Mouse (Mus musculus): Measurements from ENCODE around the gene Sec22c. TPM values are rescaled to one million over a fixed set of nuclear protein-coding genes. Genes with fewer than 3 reads are reported as not detected.

The Sec22c gene
- polyA plus RNA-seq, 1 experiment from 2014 or later, result 19.8 TPM

GRCm38 (mm10) chr9:121718070-121718705, 12.9 kb upstream of the Sec22c start:
- no peaks in the 10 kb centered on the region for H3K27me3 ChIP-seq (ENCODE audit: control insufficient read depth, insufficient read depth, low read length)
- H3K9ac ChIP-seq (replicated peaks; ENCODE audit: low read depth, low read length), result peak overlapping the region; percentile 98
- peaks cover 4% of the 10 kb centered on the region; the same call in 1 of the 2 replicates for H3K36me3 ChIP-seq (ENCODE audit: control insufficient read depth, insufficient read depth, low read length)
- peaks cover 8% of the 10 kb centered on the region; the same call in 1 of the 2 replicates for H3K4me1 ChIP-seq (ENCODE audit: control insufficient read depth, insufficient read depth, low read length)
- 69% methylated on average over 15 of the region's 15 CpGs for WGBS
- no peaks in the 10 kb centered on the region for H3K9me3 ChIP-seq (ENCODE audit: control insufficient read depth, low read length)
- ATAC-seq (ENCODE audit: low read depth), result 0 out of 2 replicates have a peak, but pooled peaks have one; percentile 1
- H3K4me2 ChIP-seq (ENCODE audit: low read depth, low read length), result peak overlapping the region; percentile 61
- H3K27ac ChIP-seq (ENCODE audit: low read depth, low read length), result peak overlapping the region; percentile 95
- peak overlapping the region; percentile 91 for H3K4me3 ChIP-seq (ENCODE audit: low read depth, low read length)

- WGBS, result 94% methylated on average over 2 of the region's 2 CpGs
- ATAC-seq (ENCODE audit: low read depth), result no peak
Observed at GRCm38 (mm10) chr9:121717048-121717447, 11.8 kb upstream of the Sec22c start.

GRCm38 (mm10) chr9:121710584-121710975, 5.3 kb upstream of the Sec22c start:
- Histone ChIP-seq H3K9me3 (ENCODE audit: control insufficient read depth, low read length) (no peaks in the 10 kb centered on the region), H3K4me2 (ENCODE audit: low read depth, low read length) (peak overlapping the region; percentile 83), H3K27me3 (ENCODE audit: control insufficient read depth, insufficient read depth, low read length) (no peaks in the 10 kb centered on the region), H3K36me3 (ENCODE audit: control insufficient read depth, insufficient read depth, low read length) (peaks cover 9% of the 10 kb centered on the region; the same call in 1 of the 2 replicates), H3K9ac (replicated peaks; ENCODE audit: low read depth, low read length) (peak overlapping the region; percentile 93), H3K27ac (ENCODE audit: low read depth, low read length) (peak overlapping the region; percentile 93), H3K4me1 (ENCODE audit: control insufficient read depth, insufficient read depth, low read length) (peaks cover 14% of the 10 kb centered on the region), H3K4me3 (ENCODE audit: low read depth, low read length) (peak overlapping the region; percentile 73)
- peak; percentile 18; the same call in 1 of the 2 replicates for ATAC-seq (ENCODE audit: low read depth)
- under 1% methylated on average over 18 of the region's 18 CpGs for WGBS

More at GRCm38 (mm10) chr9:121717048-121717447, 11.8 kb upstream of the Sec22c start:
- H3K27me3 ChIP-seq (ENCODE audit: control insufficient read depth, insufficient read depth, low read length), result no peaks in the 10 kb centered on the region
- peaks cover 9% of the 10 kb centered on the region; the same call in 1 of the 2 replicates for H3K36me3 ChIP-seq (ENCODE audit: control insufficient read depth, insufficient read depth, low read length)
- H3K4me3 ChIP-seq (ENCODE audit: low read depth, low read length), result no peak overlapping the region
- no peak overlapping the region for H3K9ac ChIP-seq (replicated peaks; ENCODE audit: low read depth, low read length)
- H3K27ac ChIP-seq (ENCODE audit: low read depth, low read length), result no peak overlapping the region
- H3K4me2 ChIP-seq (ENCODE audit: low read depth, low read length), result no peak overlapping the region
- no peaks in the 10 kb centered on the region for H3K9me3 ChIP-seq (ENCODE audit: control insufficient read depth, low read length)
- peaks cover 8% of the 10 kb centered on the region; the same call in 1 of the 2 replicates for H3K4me1 ChIP-seq (ENCODE audit: control insufficient read depth, insufficient read depth, low read length)

- ATAC-seq (ENCODE audit: low read depth), result peak; percentile 96
- Histone ChIP-seq H3K9me3 (ENCODE audit: control insufficient read depth, low read length) (no peaks in the 10 kb centered on the region), H3K36me3 (ENCODE audit: control insufficient read depth, insufficient read depth, low read length) (peaks cover 9% of the 10 kb centered on the region; the same call in 1 of the 2 replicates), H3K27me3 (ENCODE audit: control insufficient read depth, insufficient read depth, low read length) (no peaks in the 10 kb centered on the region), H3K4me1 (ENCODE audit: control insufficient read depth, insufficient read depth, low read length) (peaks cover 18% of the 10 kb centered on the region), H3K4me2 (ENCODE audit: low read depth, low read length) (peak within 1 kb of the TSS; percentile 83), H3K27ac (ENCODE audit: low read depth, low read length) (peak within 1 kb of the TSS; percentile 93), H3K4me3 (ENCODE audit: low read depth, low read length) (peak within 1 kb of the TSS; percentile 73), H3K9ac (replicated peaks; ENCODE audit: low read depth, low read length) (peak within 1 kb of the TSS; percentile 93)
- 5% methylated on average over 37 of the region's 37 CpGs for WGBS
Observed at GRCm38 (mm10) chr9:121709898-121710583, 4.8 kb upstream of the Sec22c start, which contains the start of gene Ss18l2. Ss18l2 (plus strand) TSS chr9:121710329.

- H3K9ac ChIP-seq (replicated peaks; ENCODE audit: low read depth, low read length), result no peak overlapping the region
- WGBS, result 73% methylated on average over 7 of the region's 7 CpGs
- no peak for ATAC-seq (ENCODE audit: low read depth)
Observed at GRCm38 (mm10) chr9:121708506-121709486, 3.5 kb upstream of the Sec22c start.

GRCm38 (mm10) chr9:121707801-121708200, 2.5 kb upstream of the Sec22c start:
- no peak for ATAC-seq (ENCODE audit: low read depth)
- Histone ChIP-seq H3K4me3 (ENCODE audit: low read depth, low read length) (no peak overlapping the region), H3K36me3 (ENCODE audit: control insufficient read depth, insufficient read depth, low read length) (0 out of 2 replicates have a peak, but pooled peaks cover 4% of the 10 kb centered on the region), H3K27ac (ENCODE audit: low read depth, low read length) (no peak overlapping the region), H3K27me3 (ENCODE audit: control insufficient read depth, insufficient read depth, low read length) (no peaks in the 10 kb centered on the region), H3K9ac (replicated peaks; ENCODE audit: low read depth, low read length) (no peak overlapping the region), H3K4me2 (ENCODE audit: low read depth, low read length) (no peak overlapping the region), H3K9me3 (ENCODE audit: control insufficient read depth, low read length) (no peaks in the 10 kb centered on the region), H3K4me1 (ENCODE audit: control insufficient read depth, insufficient read depth, low read length) (peaks cover 23% of the 10 kb centered on the region)
- 61% methylated on average over 6 of the region's 6 CpGs for WGBS

More at GRCm38 (mm10) chr9:121708506-121709486, 3.5 kb upstream of the Sec22c start:
- Histone ChIP-seq H3K36me3 (ENCODE audit: control insufficient read depth, insufficient read depth, low read length) (peaks cover 9% of the 10 kb centered on the region; the same call in 1 of the 2 replicates), H3K9me3 (ENCODE audit: control insufficient read depth, low read length) (no peaks in the 10 kb centered on the region), H3K27me3 (ENCODE audit: control insufficient read depth, insufficient read depth, low read length) (no peaks in the 10 kb centered on the region), H3K4me1 (ENCODE audit: control insufficient read depth, insufficient read depth, low read length) (peaks cover 23% of the 10 kb centered on the region), H3K27ac (ENCODE audit: low read depth, low read length) (no peak overlapping the region), H3K4me3 (ENCODE audit: low read depth, low read length) (no peak overlapping the region), H3K4me2 (ENCODE audit: low read depth, low read length) (no peak overlapping the region)

GRCm38 (mm10) chr9:121706029-121706675, 862 bp upstream of the Sec22c start:
- Histone ChIP-seq H3K4me1 (ENCODE audit: control insufficient read depth, insufficient read depth, low read length) (peaks cover 15% of the 10 kb centered on the region), H3K27me3 (ENCODE audit: control insufficient read depth, insufficient read depth, low read length) (no peaks in the 10 kb centered on the region), H3K4me2 (ENCODE audit: low read depth, low read length) (no peak overlapping the region), H3K9ac (replicated peaks; ENCODE audit: low read depth, low read length) (no peak overlapping the region), H3K27ac (ENCODE audit: low read depth, low read length) (no peak overlapping the region), H3K9me3 (ENCODE audit: control insufficient read depth, low read length) (no peaks in the 10 kb centered on the region), H3K36me3 (ENCODE audit: control insufficient read depth, insufficient read depth, low read length) (no peaks in the 10 kb centered on the region; the same call in 1 of the 2 replicates), H3K4me3 (ENCODE audit: low read depth, low read length) (no peak overlapping the region; the same call in 1 of the 2 replicates)
- no peak for ATAC-seq (ENCODE audit: low read depth)
- WGBS, result 75% methylated on average over 6 of the region's 6 CpGs

- peaks cover 11% of the 10 kb centered on the region for H3K4me1 ChIP-seq (ENCODE audit: control insufficient read depth, insufficient read depth, low read length)
- H3K4me2 ChIP-seq (ENCODE audit: low read depth, low read length), result peak overlapping the region; percentile 83
- H3K4me3 ChIP-seq (ENCODE audit: low read depth, low read length), result peak overlapping the region; percentile 81
- H3K27me3 ChIP-seq (ENCODE audit: control insufficient read depth, insufficient read depth, low read length), result no peaks in the 10 kb centered on the region
- H3K36me3 ChIP-seq (ENCODE audit: control insufficient read depth, insufficient read depth, low read length), result no peaks in the 10 kb centered on the region; the same call in 1 of the 2 replicates
- peak overlapping the region; percentile 88 for H3K9ac ChIP-seq (replicated peaks; ENCODE audit: low read depth, low read length)
- ATAC-seq (ENCODE audit: low read depth), result no peak
- WGBS, result 37% methylated on average over 11 of the region's 11 CpGs
- H3K9me3 ChIP-seq (ENCODE audit: control insufficient read depth, low read length), result no peaks in the 10 kb centered on the region
- H3K27ac ChIP-seq (ENCODE audit: low read depth, low read length), result no peak overlapping the region; the same call in 1 of the 2 replicates
Observed at GRCm38 (mm10) chr9:121704261-121704645, 1.0 kb downstream of the Sec22c start.
